In the genomic region with DNA sequence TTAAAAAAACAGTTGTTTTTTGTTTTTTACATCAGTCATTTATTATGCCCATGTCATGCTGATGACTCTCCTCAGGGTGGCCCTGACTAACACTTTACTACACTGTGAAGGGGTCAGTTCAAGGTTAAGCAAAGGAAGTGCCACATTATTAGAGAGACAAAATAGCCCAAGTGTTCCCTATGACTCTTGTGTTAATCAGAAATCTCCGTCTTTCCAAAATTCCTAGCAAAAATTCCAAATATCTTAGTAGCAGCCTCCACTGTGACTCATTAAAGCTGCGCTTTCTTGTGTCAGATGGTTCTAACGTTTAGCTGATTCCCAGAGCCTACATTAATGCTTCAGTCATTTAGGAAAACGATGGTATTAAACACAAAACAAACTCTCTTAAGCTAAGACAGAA, we compare ENCODE assay signal across 35 mouse cellular contexts. TPM values are rescaled to one million over a fixed set of nuclear protein-coding genes. Genes with fewer than 3 reads are reported as not detected.
DNase-seq lines count a peak whose midpoint lies in the region; ATAC-seq and TF ChIP-seq lines count a peak whose summit lies in the region.
"Had no signal": no experiment of that assay in that cellular context is flagged by ENCODE, and none has a peak within 500 bp of the region (broad histone marks: within the 10 kb centered on the region; RNA-seq: fewer than 3 reads in every experiment).

No protein-coding gene starts in this region.

- H3K27ac ChIP-seq in left cerebral cortex, adult 2 months = no peak overlapping the region
- H3K27ac ChIP-seq: embryonic facial prominence, embryonic 10.5 days; embryonic facial prominence, embryonic 13.5 days; heart, adult 2 months; hindbrain, embryonic 12.5 days; intestine, embryonic 15.5 days had no signal

- DNase-seq in 3134 (ENCODE audit: extremely low read depth, insufficient read length, low spot score) = peak; percentile 44
- peak; percentile 85 for DNase-seq in 3T3-L1 (ENCODE audit: low read depth, low spot score)
- DNase-seq in Patski (ENCODE audit: low read depth, low spot score) = no peak
- DNase-seq in left cerebral cortex, adult 2 months (ENCODE audit: extremely low spot score in 1 of 2, low spot score in 2 of 2) = no peak
- no peak for DNase-seq in frontal cortex, postnatal 10 days (ENCODE audit: low spot score in 2 of 2)
- DNase-seq in MN1 (ENCODE audit: low spot score) = no peak
- DNase-seq: adrenal gland, adult 2 months; adrenal gland, postnatal 14 days; B cell, adult 2 months; cerebellum, adult 11 months; cerebellum, adult 2 months; cerebellum, adult 9-11 months; cerebellum, postnatal 36 days; embryo, embryonic 11 days; forebrain, postnatal 0 days; gastrocnemius, postnatal 25 days; kidney, adult 11 months had no signal

- ATAC-seq in Patski = peak; percentile 14
- ATAC-seq: CD4-positive, CD25-positive, alpha-beta regulatory T cell, adult 4 months; forebrain, embryonic 14.5 days; forebrain, postnatal 0 days; hindbrain, embryonic 16.5 days; intestine, embryonic 15.5 days had no signal

- in situ Hi-C loops in Patski (cut with MboI; ENCODE audit: low pct_unique_long_range_greater_than_20kb) = no loop called here

- CTCF ChIA-PET in Patski (lab: Charles Lee) = no interaction called here

- H3K4me3 ChIP-seq in left cerebral cortex, adult 2 months = no peak overlapping the region
- H3K4me3 ChIP-seq: embryonic facial prominence, embryonic 10.5 days; embryonic facial prominence, embryonic 13.5 days; heart, adult 2 months; hindbrain, embryonic 12.5 days; intestine, embryonic 15.5 days had no signal

- no peak for TF ChIP-seq CTCF in Patski (IDR thresholded peaks at IDR 0.05)
- no peak for TF ChIP-seq CTCF in left cerebral cortex, adult 2 months (IDR thresholded peaks at IDR 0.05)

- intact Hi-C loops in left cerebral cortex, adult 2 months (cut with DNase I) = no loop called here

- no peaks in the 10 kb centered on the region for H3K27me3 ChIP-seq in Patski
- H3K27me3 ChIP-seq: embryonic facial prominence, embryonic 13.5 days; hindbrain, embryonic 12.5 days; intestine, embryonic 15.5 days had no signal

- POLR2A ChIA-PET in Patski (lab: Charles Lee) = interaction anchor here (0.6 to 0.7 kb wide), 2 partner anchors 12 to 14 kb away, joined by 3 to 7 read pairs; no protein-coding TSS in a partner anchor

RNA-seq across cellular contexts. Expression of gene Esm1, which starts 7.3 kb away (rescaled TPM):
- not detected for polyA plus RNA-seq in Patski (2021)
- total RNA-seq in left cerebral cortex, adult 2 months (2021) = under 1 TPM in 1 of 2 experiments, not detected in 1; 0.16 TPM
- total RNA-seq: MEL had no signal
- polyA plus RNA-seq: CD4-positive, CD25-positive, alpha-beta regulatory T cell, adult 4 months had no signal

RNA-seq across cellular contexts. Expression of gene Gzmk, which starts 23.5 kb away (rescaled TPM):
- polyA plus RNA-seq in Patski (2021) = not detected
- total RNA-seq in left cerebral cortex, adult 2 months (2021) = under 1 TPM; 0.26 to 0.27 TPM
- total RNA-seq: adrenal gland, adult 2 months; adrenal gland, postnatal 14 days; adrenal gland, postnatal 4 days; forebrain, postnatal 0 days; gastrocnemius, adult 8-10 months; gastrocnemius, postnatal 25 days; heart, adult 2 months; heart, postnatal 25 days; hematopoietic stem cell, adult 5-6 weeks; MEL had no signal
- polyA plus RNA-seq: adrenal gland, adult 2 months; cerebellum, adult 2 months; embryonic facial prominence, embryonic 10.5 days; embryonic facial prominence, embryonic 13.5 days; forebrain, embryonic 11.5 days; forebrain, embryonic 14.5 days; forebrain, postnatal 0 days; gonadal fat pad, adult 2 months; heart, adult 2 months; heart, embryonic 11.5 days; heart, embryonic 14.5 days; heart, postnatal 0 days; hindbrain, embryonic 12.5 days; hindbrain, embryonic 16.5 days; intestine, embryonic 15.5 days had no signal

Comparison
In these comparisons a context has a peak if more than half of its experiments do, and no peak if none do; other contexts are left out.
1. DNase-seq: peak in 3134 (single experiment) and 3T3-L1 (single experiment); none in Patski (single experiment), left cerebral cortex, adult 2 months (0 of 2), frontal cortex, postnatal 10 days (0 of 2) and MN1 (single experiment).